Comparison of ENCODE assay signal across 32 mouse cellular contexts in the genomic region with DNA sequence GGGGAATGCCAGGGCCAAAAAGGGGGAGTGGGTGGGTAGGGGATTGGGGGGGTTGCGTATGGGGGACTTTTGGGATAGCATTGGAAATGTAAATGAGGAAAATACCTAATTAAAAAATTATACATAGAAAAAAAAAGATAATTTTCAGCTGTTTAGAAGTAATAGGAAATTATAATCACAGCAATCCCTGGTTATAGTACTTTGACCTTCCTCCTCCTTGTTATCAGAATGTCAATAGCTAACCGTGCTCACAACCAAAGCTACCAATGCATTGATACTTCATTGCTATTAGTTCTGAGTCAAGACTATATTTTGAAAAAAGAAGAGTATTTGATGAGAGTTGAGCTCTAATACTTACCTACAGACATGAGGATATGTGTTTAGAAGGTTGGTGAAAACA.
"Had no signal": no experiment of that assay in that cellular context is flagged by ENCODE, and none has a peak within 500 bp of the region (broad histone marks: within the 10 kb centered on the region; RNA-seq: fewer than 3 reads in every experiment).

No protein-coding gene starts in this region.

- H3K27ac ChIP-seq: left cerebral cortex, adult 2 months; limb, embryonic 10.5 days; limb, embryonic 12.5 days; limb, embryonic 13.5 days; limb, embryonic 15.5 days; liver, embryonic 12.5 days; liver, embryonic 13.5 days; liver, embryonic 14.5 days; liver, embryonic 15.5 days; lung, embryonic 15.5 days; macrophage; midbrain, embryonic 10.5 days; midbrain, embryonic 12.5 days; midbrain, embryonic 13.5 days; midbrain, embryonic 15.5 days; neural tube, embryonic 12.5 days had no signal

- H3K4me2 ChIP-seq: limb, embryonic 12.5 days; limb, embryonic 13.5 days; limb, embryonic 15.5 days; liver, embryonic 11.5 days; liver, embryonic 12.5 days; liver, embryonic 13.5 days; liver, embryonic 15.5 days; lung, embryonic 14.5 days; lung, embryonic 15.5 days; midbrain, embryonic 11.5 days; midbrain, embryonic 12.5 days; midbrain, embryonic 13.5 days; midbrain, embryonic 15.5 days; neural tube, embryonic 12.5 days had no signal

- H3K27me3 ChIP-seq: limb, embryonic 12.5 days; limb, embryonic 13.5 days; limb, embryonic 15.5 days; liver, embryonic 12.5 days; liver, embryonic 13.5 days; liver, embryonic 15.5 days; lung, embryonic 15.5 days; megakaryocyte, embryonic 14.5 days; midbrain, embryonic 12.5 days; midbrain, embryonic 13.5 days; midbrain, embryonic 15.5 days; neural tube, embryonic 12.5 days had no signal

- H3K4me1 ChIP-seq: limb, embryonic 10.5 days; limb, embryonic 12.5 days; limb, embryonic 13.5 days; limb, embryonic 15.5 days; liver, embryonic 12.5 days; liver, embryonic 13.5 days; liver, embryonic 15.5 days; lung, embryonic 15.5 days; megakaryocyte, embryonic 14.5 days; midbrain, embryonic 10.5 days; midbrain, embryonic 12.5 days; midbrain, embryonic 13.5 days; midbrain, embryonic 15.5 days; neural tube, embryonic 12.5 days had no signal

- H3K9ac ChIP-seq: limb, embryonic 12.5 days; limb, embryonic 13.5 days; limb, embryonic 15.5 days; liver, embryonic 12.5 days; liver, embryonic 13.5 days; liver, embryonic 14.5 days; liver, embryonic 15.5 days; lung, embryonic 14.5 days; lung, embryonic 15.5 days; midbrain, embryonic 12.5 days; midbrain, embryonic 13.5 days; midbrain, embryonic 15.5 days; neural tube, embryonic 12.5 days had no signal

- H3K4me3 ChIP-seq: left cerebral cortex, adult 2 months; limb, embryonic 10.5 days; limb, embryonic 12.5 days; limb, embryonic 13.5 days; limb, embryonic 15.5 days; liver, embryonic 12.5 days; liver, embryonic 13.5 days; liver, embryonic 15.5 days; lung, embryonic 15.5 days; megakaryocyte, embryonic 14.5 days; midbrain, embryonic 10.5 days; midbrain, embryonic 12.5 days; midbrain, embryonic 13.5 days; midbrain, embryonic 15.5 days; myocyte; neural tube, embryonic 12.5 days had no signal

- H3K9me3 ChIP-seq: limb, embryonic 10.5 days; limb, embryonic 12.5 days; limb, embryonic 13.5 days; limb, embryonic 15.5 days; liver, embryonic 12.5 days; liver, embryonic 13.5 days; liver, embryonic 15.5 days; lung, embryonic 15.5 days; megakaryocyte, embryonic 14.5 days; midbrain, embryonic 10.5 days; midbrain, embryonic 12.5 days; midbrain, embryonic 13.5 days; midbrain, embryonic 15.5 days; neural tube, embryonic 12.5 days had no signal

- H3K36me3 ChIP-seq: limb, embryonic 10.5 days; limb, embryonic 12.5 days; limb, embryonic 13.5 days; limb, embryonic 15.5 days; liver, embryonic 12.5 days; liver, embryonic 13.5 days; liver, embryonic 15.5 days; lung, embryonic 15.5 days; midbrain, embryonic 10.5 days; midbrain, embryonic 12.5 days; midbrain, embryonic 13.5 days; midbrain, embryonic 15.5 days; neural tube, embryonic 12.5 days had no signal

- DNase-seq: left cerebral cortex, postnatal 4 days; liver; liver, embryonic 13.5 days; lung, adult 18-20 months; lung, adult 2 months; lung, embryonic 14.5 days; lung, postnatal 10 days; lung, postnatal 14 days; lung, postnatal 36 days; lung, postnatal 4 days; midbrain, embryonic 14.5 days had no signal

- ATAC-seq: liver, embryonic 12.5 days; lung, postnatal 0 days; midbrain, embryonic 13.5 days; midbrain, embryonic 15.5 days; midbrain, embryonic 16.5 days had no signal
